Mouse (Mus musculus): ENCODE data around the gene Erc2.
A peak's percentile ranks its signal among the peaks of the same experiment; 100 is the strongest.

Gene Erc2

DNA sequence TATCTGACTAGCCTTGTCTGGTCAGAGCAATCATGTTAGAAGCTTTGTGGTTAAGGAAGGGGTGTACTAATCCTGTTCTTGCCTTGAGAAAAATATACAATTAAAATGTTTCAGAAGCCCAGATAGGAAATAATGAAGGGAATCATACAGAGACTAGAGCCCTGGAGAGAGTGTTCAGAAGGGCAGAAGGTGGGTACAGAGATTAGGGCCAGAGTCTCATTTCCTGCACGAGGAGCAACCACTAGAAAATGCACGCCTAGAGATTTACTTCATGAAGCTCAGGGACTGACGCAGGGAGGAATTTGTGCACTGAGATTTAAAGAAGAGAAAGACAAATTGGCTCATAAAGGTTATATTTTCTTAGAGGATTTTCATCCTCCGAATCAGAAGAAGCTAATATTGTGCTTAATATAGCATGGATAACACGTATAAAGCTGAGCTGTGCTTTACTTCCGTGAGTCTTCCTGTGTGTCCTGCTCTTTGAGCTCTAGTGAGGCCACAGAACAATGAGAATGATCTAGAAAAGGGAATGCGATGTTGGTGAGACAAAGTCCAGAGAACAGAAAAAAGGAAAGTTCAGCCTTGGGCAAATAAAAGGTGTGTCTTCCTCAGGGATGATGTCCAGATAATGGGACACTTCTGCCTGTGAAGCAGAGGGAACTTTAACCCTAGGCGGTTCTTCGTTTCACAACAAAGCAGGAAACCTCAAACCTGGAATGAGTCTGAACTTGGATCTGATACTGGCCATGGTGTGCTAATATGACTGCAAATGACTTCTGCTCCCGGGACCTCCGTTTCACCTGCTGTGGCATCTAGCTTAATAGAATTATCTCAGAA lies 45.0 kb downstream of the Erc2 start:
- no peak for DNase-seq (ENCODE audit: low spot score in 2 of 2)

DNA sequence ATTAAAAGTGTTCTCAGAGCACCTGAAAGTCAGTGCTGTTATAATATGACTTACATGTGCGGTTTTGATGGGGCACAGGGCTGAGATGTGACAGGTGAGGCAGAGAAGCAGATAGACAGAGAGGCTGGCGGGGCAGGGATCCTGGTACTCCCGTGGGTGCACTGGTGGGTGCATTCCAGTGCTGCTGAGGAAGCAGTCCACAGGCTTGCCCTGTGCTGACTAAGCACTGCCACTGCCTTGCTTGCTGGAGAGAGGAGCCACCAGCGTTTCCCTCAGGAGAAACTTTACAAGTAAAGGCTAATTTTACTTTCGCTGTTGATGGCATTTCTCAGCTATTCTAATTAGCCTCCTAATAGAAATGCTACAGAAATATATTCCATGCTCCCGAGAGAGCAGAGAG lies 45.9 kb downstream of the Erc2 start:
- no peak for DNase-seq (ENCODE audit: low spot score in 2 of 2)

DNA sequence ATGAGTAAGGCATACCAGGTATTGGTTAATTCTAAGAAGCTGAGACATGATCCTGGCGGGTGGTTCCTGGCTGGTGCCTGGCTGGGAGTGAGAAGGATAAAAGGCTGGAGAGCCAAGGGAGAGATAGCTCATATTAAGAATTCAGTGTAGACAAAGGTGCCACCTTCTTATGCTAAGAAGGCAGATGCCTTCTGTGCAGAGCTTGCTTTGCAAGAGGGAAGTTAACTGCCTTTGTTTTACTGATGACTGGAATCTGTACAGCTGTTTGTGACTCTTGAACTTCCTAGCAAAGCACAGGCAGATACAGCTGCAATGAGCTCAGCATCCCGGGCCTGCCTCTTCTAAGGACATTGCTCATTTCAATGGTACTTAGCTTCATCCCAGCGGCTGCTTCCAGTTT lies 47.7 kb downstream of the Erc2 start:
- DNase-seq (ENCODE audit: low spot score in 2 of 2), result no peak

DNA sequence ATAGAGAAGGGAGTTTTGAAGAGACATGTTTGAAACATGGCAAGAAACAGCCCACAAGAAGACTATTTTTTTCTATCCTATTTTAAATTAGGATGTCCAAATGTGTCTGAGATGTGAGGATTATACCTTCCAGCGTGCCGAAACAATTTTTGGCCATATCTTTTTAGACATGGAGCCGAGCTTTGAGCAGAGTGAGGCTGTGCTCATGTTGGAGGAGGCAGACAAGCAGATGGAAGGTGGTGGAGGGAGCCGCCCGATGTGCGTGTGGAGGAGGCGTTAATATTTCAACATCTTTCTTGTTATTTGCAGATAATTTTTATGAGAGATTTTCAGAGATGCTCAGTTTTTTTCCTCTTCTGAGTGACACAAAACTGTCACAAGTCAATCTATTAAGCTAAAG lies 50.5 kb downstream of the Erc2 start:
- no peak for DNase-seq (ENCODE audit: low spot score in 2 of 2)

DNA sequence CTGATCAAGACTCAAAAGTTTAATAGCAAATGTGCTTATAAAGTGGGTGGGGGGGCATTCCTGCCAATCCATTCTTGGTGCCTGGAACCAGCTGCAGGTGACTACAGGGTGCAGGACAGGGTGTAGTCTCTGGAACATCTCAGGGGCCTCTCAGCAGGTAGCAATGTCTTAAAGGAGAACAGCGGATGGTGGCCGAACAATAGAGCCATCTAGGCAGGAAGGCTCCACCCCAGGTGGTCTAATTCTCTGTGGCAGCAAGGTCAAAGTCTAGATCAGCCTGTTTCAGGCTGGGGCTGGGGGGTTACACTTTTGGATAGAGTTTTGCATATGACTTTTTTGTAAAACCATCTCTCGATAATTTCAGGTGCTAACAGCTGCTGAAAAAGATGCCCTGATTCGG lies 51.9 kb downstream of the Erc2 start:
- DNase-seq (ENCODE audit: low spot score in 2 of 2), result no peak

DNA sequence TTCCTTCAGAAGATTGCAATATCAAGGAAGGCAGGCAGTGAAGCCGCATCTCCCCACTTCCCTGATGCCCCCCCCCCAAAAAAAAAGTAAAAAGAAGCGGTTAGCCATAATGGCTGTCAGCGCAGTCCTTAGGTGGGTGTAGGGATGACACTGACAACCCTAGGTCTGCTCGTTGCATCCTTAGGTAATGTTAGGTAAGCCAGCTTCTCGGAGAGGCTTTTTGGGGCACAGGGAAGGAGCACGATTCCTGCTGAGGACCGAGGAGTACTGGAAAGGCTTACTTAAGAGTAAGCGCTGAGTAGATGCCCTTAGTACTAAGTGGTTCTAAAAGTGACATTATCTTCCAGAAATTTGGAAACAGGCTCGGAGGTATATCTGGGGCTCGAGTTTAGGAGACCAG lies 52.3 kb downstream of the Erc2 start:
- no peak for DNase-seq (ENCODE audit: low spot score in 2 of 2)

DNA sequence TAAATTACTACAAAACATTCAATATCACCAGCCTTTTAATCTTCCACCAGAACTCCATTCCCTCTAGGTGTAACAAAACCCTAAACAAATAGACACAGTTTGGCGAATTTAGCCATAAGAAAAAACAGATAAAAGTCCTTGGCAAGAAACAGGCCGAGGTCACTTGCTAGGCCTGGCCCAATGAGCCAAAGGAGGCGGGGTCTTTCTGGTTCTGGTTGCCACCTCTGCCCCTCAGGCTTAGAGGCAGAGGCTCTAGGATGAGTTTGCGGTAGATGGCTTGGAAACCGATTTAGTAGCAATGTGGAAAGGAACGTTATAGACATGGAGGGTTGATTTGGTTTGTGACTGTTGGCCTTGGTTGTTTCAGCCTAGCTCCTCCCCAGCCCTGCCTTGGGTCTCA lies 52.8 kb downstream of the Erc2 start:
- DNase-seq (ENCODE audit: low spot score in 2 of 2), result no peak

DNA sequence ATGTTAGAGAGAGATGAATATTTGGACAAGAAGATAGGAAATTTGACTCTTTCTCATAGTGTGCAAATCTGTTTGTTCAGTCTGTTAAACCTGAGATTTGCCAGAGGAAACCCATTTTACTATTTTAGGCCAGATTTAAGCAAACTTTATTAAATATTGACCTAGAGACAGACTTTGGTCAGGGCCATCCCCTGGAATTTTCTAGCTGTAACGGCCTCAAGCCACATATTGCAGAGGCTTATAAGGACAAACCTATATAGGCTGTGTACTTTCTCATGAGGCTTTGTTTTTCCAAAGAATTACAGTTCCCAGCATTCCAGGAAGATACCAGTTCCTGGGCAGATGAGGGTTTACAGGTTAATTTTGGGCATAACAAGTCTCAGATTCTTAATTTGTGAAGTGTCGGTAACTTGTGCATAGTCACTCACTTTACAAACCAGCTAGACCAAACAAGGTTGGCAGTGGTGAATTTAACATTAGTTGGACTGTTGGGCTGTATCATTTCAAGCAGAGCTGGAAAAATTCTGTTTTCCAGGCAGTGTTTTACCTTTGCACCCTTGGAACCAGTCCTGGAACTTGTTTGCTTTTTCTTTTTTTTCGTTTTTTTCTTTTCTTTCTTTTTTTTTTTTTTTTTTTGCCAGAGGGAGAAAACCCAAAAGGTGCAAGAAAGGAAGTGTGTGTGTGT lies 60.3 kb downstream of the Erc2 start:
- no peak for DNase-seq (ENCODE audit: low spot score in 2 of 2)

DNA sequence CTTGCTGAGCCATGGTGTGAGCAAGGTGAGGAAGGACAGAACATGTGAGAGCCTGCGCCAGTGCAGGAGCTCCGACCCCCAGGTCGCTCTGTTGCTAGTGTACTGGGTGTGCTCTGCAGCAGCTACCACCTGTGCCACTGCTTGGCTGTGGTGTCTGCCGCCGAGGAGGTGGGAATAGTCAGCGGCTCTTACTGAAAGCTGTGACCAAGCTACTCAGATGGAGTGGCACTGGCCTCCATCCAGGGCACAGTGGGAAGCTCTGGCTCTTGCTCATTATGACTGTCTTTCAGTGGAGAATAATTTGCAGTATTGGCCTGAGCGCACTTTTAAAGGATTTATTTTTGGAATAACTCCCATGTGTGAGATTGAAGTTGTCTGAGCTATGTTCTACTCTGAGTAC lies 73.6 kb downstream of the Erc2 start:
- no peak for DNase-seq (ENCODE audit: low spot score in 2 of 2)

DNA sequence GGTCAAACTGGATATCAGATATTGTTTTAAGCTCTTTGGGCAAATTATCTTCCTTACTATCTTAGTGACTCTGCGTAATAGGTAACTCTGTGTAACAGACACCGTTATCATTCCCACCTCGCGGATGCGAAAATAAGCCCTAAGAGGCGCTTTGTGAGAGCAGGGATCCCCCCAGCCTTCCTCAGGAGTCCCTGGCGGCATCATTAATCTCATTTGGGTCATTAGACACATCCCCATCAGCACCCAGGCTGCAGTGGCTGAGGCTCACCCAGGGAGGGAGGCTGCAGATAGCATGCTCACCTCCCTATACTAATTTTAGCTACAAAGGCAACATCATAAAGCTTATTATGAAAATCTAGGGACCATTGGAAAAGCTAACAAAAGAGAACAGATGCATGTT lies 95.1 kb downstream of the Erc2 start:
- no peak for DNase-seq (ENCODE audit: low spot score in 2 of 2)

DNA sequence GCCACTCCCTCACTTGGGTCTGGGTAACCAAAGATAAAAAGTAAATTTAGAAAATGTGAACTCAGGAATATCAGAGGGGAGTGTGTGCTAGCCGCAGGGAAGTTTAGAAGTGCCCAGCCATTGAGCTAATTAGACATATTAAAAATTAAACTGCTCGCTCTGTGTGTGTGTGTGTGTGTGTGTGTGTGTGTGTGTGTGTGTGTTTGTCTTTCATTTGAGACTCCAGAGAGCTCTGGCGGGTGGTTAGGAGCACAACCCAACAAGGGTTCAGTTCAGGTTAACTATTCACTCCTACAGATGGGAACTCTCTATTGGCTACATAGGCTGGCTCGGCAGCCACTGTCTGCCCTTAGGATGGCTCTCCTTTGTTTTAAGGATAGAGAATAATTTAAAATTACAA lies 97.4 kb downstream of the Erc2 start:
- no peak for DNase-seq (ENCODE audit: low spot score in 2 of 2)

DNA sequence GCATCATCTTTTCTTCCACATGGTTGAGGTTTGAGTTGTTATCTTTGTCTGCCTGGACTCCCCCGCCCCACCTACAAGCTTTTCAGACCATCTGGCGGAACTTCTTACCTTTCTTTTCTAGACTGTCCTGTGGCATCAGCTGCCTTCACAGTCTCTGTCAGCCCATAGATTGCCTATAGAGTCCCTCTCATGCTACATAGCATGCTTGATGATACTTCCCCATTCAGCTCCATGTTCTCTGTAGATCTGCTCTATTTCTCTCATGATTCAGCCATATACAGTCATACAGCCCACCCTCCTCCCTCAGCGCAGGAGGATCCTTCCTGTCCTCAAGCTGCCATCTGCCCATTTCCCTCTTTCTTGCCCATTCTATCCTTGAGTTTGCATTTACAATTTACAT lies 98.7 kb downstream of the Erc2 start:
- DNase-seq (ENCODE audit: low spot score in 2 of 2), result no peak

DNA sequence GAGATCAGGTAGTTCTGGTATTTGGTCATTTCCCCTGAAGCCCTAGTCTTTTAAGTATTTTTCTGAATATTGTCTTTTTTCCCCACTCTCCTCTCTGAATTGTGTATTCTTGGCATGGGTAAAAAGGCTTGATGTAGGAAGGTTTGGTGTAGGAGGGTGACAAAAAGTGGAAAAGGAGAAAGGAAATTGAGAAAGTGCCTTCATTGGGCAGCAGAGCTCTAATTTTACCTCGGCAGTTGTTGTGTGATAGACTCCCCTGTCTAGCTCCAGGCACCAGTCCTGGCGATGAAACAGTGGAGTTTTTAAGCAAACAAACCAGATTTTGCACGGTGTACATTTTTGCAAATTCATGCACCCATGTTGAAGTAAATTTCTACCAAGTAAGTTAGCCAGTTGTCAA lies 99.5 kb downstream of the Erc2 start:
- DNase-seq (ENCODE audit: low spot score in 2 of 2), result no peak

DNA sequence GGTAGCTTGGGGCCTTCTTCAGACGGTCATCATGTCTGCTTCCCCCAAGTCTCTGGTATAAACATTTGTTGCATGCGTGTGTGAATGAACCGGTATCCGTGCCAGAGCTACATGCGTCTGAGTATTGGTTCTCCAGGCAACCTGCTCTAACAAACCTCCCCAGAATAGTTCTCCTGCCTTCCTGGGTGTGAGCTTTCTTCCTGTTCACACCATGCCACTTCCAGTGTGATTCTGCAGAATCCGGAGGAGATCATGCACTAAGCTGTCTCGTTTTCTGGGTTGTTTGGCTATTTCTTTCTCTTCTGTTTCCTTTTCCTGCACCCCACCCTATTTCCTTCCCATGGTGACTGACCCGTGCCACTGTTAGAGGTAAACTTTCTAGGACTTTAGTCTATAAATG lies 105.3 kb downstream of the Erc2 start:
- DNase-seq (ENCODE audit: low spot score in 2 of 2), result no peak

DNA sequence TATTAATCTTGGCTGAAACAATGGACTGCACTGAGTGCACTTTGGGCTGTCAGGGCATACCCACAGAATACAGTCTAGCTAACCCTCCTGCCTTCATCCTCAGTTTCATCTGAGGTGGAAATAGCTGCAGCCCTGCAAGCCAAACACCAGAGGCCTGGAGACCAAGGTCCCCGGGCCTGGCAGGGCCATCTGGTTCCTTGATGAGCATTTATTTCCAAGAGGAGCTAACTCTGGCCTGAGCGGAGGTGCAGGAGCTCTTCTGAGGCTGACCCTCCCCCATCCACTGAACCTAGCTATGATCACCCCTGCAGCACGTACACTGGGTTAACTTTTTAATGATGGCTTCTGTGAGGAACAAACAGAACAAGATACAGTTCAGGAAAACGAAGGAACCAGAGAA lies 108.9 kb downstream of the Erc2 start:
- DNase-seq (ENCODE audit: low spot score in 2 of 2), result no peak

DNA sequence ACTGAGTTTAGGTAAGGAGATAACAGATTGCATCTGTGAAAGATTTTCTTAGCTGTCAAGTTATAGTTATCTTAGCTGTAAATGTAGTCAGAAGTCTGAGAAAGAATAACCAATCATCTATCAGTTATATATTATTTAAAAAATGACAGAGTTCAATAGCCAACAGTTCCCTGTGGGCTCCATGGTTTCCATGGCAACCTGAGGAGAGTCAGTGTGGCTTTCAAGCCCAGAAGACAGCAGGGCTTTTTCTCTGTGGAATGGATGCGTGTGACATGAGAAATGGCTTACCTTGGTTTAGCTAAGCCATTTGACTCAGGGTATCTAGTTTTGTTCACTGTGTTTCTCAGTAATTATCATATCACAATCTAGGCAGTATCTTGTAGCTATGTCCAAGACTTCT lies 117.2 kb downstream of the Erc2 start:
- no peak for DNase-seq (ENCODE audit: low spot score in 2 of 2)

DNA sequence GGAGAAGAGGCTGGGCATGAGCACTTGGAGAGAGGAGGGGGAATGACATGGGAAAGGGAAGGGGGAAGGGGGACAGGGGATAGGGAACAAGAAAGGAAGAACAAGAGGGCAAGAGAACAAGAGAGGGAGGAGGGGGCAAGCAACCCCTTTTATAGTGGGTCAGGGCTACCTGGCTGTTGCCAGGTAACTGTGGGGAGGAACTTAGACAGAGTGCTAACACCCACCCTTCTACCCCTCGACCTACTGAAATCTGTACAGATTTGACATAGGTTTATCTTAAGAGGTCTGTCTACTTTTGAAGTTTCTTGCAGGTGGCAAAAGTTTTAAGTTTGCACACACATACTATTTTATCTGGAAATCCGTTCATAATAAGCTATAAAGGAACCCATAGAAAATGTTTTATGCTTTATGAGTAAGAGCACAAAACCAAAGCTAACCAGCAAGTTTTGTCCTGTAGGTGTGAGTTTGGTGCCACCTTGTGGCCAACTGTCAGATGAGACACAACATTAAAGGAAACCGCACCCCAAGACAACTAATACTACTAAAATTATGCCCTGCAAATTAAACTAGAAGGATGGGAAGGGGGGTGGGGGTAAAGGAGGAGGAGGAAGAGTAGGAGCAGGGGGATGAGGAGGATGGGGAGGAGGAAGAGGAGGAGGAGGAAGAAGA lies 119.2 kb downstream of the Erc2 start:
- peak in 1 of 2 experiments; percentile 26 for DNase-seq (ENCODE audit: low spot score in 2 of 2)

DNA sequence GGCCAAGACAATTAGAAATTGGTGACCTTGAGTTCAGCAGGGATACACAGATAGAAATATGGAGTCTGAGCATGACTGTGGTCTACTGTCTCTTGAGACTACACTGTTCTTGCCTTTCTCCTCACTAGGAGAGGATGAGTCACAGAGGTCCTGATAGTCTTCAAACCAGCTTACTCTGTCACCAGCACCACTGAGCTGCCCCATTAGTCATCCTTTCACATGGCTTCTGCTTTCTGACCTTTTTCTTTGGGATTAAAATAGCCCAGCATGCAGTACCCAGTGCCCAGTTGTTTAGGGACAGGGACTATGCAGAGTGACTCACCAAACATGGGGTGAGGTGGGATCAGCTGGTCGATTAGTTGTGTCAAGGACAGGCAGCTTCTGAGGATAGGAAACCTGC lies 132.1 kb downstream of the Erc2 start:
- no peak for DNase-seq (ENCODE audit: low spot score in 2 of 2)

DNA sequence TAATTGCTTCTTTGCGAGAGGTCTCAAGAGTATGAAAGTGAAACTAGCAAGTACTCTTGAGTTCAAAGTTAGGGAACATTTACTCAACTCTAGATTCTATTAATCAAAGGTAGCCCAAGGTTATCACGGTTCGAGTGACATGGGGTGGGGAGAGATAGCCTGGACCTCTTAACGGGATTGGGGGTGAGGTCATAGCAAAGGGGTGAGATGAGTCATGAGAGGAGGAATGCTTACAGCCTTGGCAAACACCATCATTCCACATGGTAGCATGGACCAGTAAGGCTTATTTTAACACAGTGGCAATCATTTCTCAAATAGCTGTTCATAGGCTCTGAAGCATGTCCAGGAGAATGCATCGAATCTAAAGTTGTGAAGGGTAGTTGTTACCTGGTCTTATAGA lies 134.7 kb downstream of the Erc2 start:
- DNase-seq (ENCODE audit: low spot score in 2 of 2), result no peak

DNA sequence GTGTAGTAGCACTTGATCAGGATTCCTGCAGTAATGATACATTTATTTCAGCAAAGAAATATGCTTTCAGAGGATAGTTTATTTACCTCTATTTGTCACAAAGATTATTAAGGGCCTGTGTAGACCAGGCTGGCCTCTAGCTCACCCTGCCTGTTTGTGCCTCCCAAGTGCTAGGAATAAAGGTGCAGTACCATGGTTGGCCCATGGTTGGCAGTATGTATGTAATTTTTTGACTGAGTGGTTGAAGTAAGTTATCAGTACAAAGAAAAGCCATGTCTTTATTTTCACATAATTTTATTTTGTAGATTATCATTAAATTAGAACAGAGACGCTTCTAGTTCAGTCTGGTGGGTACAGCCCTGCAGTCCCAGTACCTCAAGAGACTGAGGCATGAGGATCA lies 136.0 kb downstream of the Erc2 start:
- DNase-seq (ENCODE audit: low spot score in 2 of 2), result no peak

DNA sequence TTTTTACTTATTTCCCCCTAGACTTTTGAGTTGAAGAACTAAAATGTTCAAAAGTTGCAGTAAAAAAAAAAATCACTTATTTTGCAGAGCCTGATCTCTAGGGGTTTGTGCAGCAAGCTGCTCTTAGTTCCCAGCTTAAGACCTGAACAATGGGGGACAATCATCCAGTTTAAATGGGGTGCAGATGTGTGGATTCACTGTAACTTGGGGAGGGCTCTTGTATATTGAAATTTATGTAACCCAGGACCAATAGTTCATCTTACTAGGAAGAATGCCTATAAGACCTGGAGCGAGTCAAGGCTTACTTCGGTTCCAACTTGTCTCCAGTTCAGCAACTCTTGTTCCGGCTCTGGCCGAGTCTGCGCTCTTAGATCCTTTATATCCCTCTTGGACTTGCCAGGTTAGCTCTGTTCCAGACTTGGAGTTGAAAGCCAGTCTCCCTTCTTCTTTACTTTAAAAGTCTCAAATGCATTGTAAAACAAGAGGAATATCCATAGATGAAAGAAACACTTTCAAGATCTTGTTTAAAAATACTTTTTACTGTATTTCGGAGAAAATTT lies 136.9 kb downstream of the Erc2 start:
- no peak for DNase-seq (ENCODE audit: low spot score in 2 of 2)

DNA sequence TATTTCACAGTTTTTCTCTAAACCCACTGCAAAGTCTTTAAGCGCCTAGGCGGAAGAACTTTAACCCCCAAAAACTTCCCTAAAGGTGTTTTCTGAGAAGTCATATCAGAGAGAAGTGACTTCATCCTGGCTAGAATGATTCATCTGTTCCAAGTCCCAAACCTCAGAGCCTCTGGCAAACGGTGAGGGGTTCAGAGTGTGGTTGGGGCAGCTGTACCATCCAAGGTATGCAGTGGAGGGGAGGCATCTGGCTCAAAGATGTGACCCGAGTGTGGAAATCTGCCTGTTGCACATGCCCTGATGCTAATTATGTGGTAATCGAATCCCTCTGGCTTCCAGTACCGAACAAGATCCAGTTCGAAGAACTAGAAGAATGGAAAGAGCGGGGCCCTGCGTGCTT lies 137.8 kb downstream of the Erc2 start:
- no peak for DNase-seq (ENCODE audit: low spot score in 2 of 2)

DNA sequence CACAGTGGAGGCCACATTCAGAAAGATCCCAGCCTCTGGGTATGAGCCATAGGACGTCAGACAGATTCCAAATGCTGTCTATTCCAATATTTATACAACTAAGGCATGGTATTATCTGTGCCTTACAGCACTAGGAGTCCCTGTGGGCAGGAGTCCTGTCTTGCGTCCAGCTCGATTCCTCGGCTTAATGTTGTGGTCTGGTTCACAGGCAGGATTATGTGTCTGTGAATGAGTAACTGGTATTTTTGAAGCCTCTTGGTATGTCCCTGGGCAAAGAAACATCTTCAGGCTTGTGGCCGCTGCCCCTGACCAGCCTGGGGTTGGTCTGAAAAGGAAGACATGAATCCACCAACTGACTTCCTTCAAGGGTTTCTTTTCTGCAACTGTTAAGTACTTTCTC lies 153.1 kb downstream of the Erc2 start:
- no peak for DNase-seq (ENCODE audit: low spot score in 2 of 2)

Data from thymus, postnatal 10 days (tissue).